Mouse (Mus musculus) heart, embryonic 13.5 days (tissue): ENCODE data around the gene Faf1. TPM values are rescaled to one million over a fixed set of nuclear protein-coding genes. Genes with fewer than 3 reads are reported as not detected.

ENCODE experiments used
- ATAC-seq: fragments of 200-750 bp; cut with Nextera tagmentation; 2 replicates; pipeline ENCODE4 v1.8.0; 2017; ENCODE audit warnings: moderate TSS enrichment; ENCODE audit not compliant: insufficient number of reproducible peaks, low FRiP score, low TSS enrichment; ENCODE audit errors: extremely low read depth
- H3K27ac ChIP-seq: fragments of 300-500 bp; sonication (generic); replicated peaks from 2 replicates; pipeline ENCODE4 v1.5.1; 2015; ENCODE audit warnings: moderate library complexity, mild to moderate bottlenecking, inconsistent platforms
- H3K27me3 ChIP-seq: fragments of 300-500 bp; sonication (generic); replicated peaks from 2 replicates; pipeline ENCODE4 v1.6.1; 2015; ENCODE audit warnings: mild to moderate bottlenecking, inconsistent platforms
- H3K36me3 ChIP-seq: fragments of 300-500 bp; sonication (generic); 2 replicates; pipeline ENCODE4 v1.6.1; 2015; ENCODE audit warnings: mild to moderate bottlenecking, inconsistent platforms
- H3K4me1 ChIP-seq: fragments of 300-500 bp; sonication (generic); 2 replicates; pipeline ENCODE4 v1.6.1; 2015; ENCODE audit warnings: inconsistent platforms
- H3K4me2 ChIP-seq: fragments of 300-500 bp; sonication (generic); 2 replicates; pipeline ENCODE4 v1.6.1; 2015; ENCODE audit warnings: inconsistent platforms, mild to moderate bottlenecking, moderate library complexity
- H3K4me3 ChIP-seq: fragments of 300-500 bp; sonication (generic); 2 replicates; pipeline ENCODE4 v1.5.1; 2015; ENCODE audit warnings: moderate library complexity, mild to moderate bottlenecking, inconsistent platforms
- H3K9ac ChIP-seq: fragments of 300-500 bp; sonication (generic); 2 replicates; pipeline ENCODE4 v1.6.1; 2015; ENCODE audit warnings: inconsistent platforms, mild to moderate bottlenecking, moderate library complexity
- H3K9me3 ChIP-seq: fragments of 300-500 bp; sonication (generic); 2 replicates; pipeline ENCODE4 v1.6.1; 2016; ENCODE audit warnings: inconsistent platforms
- WGBS: fragments of 180-500 bp; shearing (Covaris S2); methylation state at CpG from one replicate; pipeline ENCODE4 v1.1.7; 2015; ENCODE audit warnings: mixed read lengths; 5-methylcytosine and 5-hydroxymethylcytosine counted together
- polyA plus RNA-seq: library from polyadenylated mRNA; unstranded; fragments of >200 nt; fragmentation: Nextera tagmentation; extraction: Ambion mirVana; gene quantifications from 2 replicates; pipeline ENCODE4 v1.2.1, GENCODE M21; 2015

Gene Faf1
- polyA plus RNA-seq, 1 experiment from 2014 or later = 18.3 TPM

DNA sequence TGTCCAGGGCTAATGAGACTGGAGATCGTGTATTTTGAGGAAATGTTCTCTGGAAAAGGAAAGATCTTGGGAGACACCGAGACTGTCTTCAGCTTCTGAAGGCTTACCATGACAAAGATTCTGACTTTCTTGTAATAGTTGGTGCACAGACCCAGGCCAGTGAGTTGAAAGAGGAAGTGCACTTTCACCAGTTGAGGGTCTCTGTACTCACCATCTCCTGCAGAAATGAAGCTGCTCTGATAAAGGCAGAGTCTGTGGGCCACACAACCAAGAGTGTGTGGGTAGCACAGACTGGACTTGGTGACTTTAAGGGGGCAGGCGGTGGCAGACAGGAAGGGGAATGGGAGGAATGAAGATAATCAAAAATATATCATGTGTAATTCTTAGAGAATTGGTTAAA is 260.2 kb downstream of the Faf1 start:
- no peaks in the 10 kb centered on the region for H3K27me3 ChIP-seq
- WGBS = 89% methylated on average over 3 of the region's 3 CpGs
- no peak for ATAC-seq
- no peak overlapping the region for H3K9ac ChIP-seq
- no peaks in the 10 kb centered on the region for H3K9me3 ChIP-seq
- no peak overlapping the region for H3K4me2 ChIP-seq
- H3K4me1 ChIP-seq = no peaks in the 10 kb centered on the region
- H3K4me3 ChIP-seq = no peak overlapping the region
- no peak overlapping the region for H3K27ac ChIP-seq
- peaks cover 8% of the 10 kb centered on the region for H3K36me3 ChIP-seq

DNA sequence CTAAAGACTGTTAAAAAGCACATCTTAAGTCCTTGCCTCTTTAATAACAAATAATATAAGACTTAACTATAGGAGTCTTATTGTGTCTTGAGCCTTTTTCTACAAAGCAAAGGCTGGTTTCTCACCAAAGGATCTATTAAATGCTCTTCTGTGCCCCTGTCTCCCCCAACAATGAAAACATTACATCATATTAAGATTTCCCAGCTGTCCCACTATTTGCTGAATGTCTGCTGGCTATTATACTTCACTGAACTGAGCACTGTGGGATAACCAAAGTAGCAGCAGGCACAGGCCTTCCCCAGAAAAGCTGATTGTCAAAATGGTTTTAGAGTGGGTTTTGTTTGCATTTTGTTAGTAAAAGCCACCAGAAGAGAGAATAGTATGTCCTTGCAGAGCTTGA is 262.9 kb downstream of the Faf1 start:
- no peak overlapping the region for H3K9ac ChIP-seq
- H3K27ac ChIP-seq = no peak overlapping the region
- no peaks in the 10 kb centered on the region for H3K27me3 ChIP-seq
- H3K4me1 ChIP-seq = no peaks in the 10 kb centered on the region
- H3K9me3 ChIP-seq = no peaks in the 10 kb centered on the region
- no peak for ATAC-seq
- no peak overlapping the region for H3K4me2 ChIP-seq
- H3K4me3 ChIP-seq = no peak overlapping the region
- H3K36me3 ChIP-seq = peaks cover 8% of the 10 kb centered on the region

DNA sequence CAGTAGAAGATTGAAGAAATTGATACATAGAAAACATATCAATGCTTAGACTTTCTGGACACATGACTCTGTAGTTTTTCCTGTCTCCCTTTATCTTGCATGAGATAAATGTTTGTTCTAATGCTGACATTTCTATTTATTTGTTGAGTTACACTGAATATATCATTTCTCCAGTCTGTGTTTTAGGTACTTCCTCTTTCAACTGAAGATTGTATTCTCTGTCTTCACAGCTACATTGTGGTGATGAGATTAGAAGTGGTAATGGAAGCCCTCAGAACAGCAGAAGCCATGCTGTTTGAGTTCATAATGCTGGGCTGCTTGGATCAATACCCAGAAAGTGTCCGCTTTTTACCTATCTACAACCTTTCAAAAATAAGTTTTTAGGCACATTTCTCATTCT is 269.2 kb downstream of the Faf1 start:
- Histone ChIP-seq H3K9me3 (no peaks in the 10 kb centered on the region), H3K9ac (no peak overlapping the region), H3K4me1 (no peaks in the 10 kb centered on the region), H3K27me3 (no peaks in the 10 kb centered on the region), H3K4me2 (no peak overlapping the region), H3K36me3 (no peaks in the 10 kb centered on the region), H3K4me3 (no peak overlapping the region), H3K27ac (no peak overlapping the region)
- no peak for ATAC-seq
- 93% methylated on average over 1 of the region's 1 CpGs for WGBS

DNA sequence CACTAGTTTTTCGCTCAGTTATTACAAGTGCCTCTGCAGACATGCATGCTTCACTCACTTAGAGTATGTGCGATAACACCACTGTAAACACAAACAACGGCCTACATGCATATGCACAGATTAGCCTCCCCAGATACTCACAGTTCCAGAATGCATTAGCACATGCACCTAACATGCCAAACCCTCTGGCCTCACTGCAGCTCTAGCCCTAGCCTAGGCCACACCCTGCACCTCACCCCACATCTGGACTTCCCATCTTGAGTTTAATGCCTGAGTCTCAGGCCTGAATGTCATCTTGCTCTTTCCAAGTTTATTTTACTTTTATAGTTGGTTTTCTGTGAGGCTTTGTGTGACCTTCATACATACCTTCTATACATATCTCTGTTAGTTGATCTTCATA is 272.9 kb downstream of the Faf1 start:
- H3K9me3 ChIP-seq = no peaks in the 10 kb centered on the region
- no peak overlapping the region for H3K27ac ChIP-seq
- WGBS = 90% methylated on average over 3 of the region's 3 CpGs
- H3K4me2 ChIP-seq = no peak overlapping the region
- no peaks in the 10 kb centered on the region for H3K4me1 ChIP-seq
- no peaks in the 10 kb centered on the region for H3K27me3 ChIP-seq
- no peak overlapping the region for H3K9ac ChIP-seq
- no peak overlapping the region for H3K4me3 ChIP-seq
- ATAC-seq = no peak
- H3K36me3 ChIP-seq = no peaks in the 10 kb centered on the region

DNA sequence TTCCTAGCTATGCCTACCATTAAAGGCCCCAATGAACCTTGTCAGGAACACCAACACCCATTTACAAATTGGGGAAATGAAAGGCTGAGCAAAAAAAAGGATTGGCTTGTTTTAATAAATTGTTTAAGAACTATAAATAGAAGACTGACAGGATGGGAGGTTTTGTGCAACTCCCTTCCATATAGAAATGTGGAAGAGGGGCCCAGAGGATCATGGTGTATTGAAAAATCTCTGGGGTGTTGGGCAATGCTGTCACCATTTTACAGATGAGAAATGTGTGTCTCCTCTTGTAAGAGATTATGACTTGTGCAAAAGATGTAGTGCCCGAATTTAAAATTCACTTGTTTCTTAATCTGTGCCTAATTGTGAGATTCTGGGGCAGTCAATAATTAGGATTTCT is 277.1 kb downstream of the Faf1 start:
- no peak overlapping the region for H3K4me2 ChIP-seq
- H3K27me3 ChIP-seq = no peaks in the 10 kb centered on the region
- no peaks in the 10 kb centered on the region for H3K9me3 ChIP-seq
- no peaks in the 10 kb centered on the region for H3K36me3 ChIP-seq
- H3K4me1 ChIP-seq = no peaks in the 10 kb centered on the region
- ATAC-seq = no peak
- 86% methylated on average over 1 of the region's 1 CpGs for WGBS
- no peak overlapping the region for H3K27ac ChIP-seq
- H3K9ac ChIP-seq = no peak overlapping the region
- H3K4me3 ChIP-seq = no peak overlapping the region

DNA sequence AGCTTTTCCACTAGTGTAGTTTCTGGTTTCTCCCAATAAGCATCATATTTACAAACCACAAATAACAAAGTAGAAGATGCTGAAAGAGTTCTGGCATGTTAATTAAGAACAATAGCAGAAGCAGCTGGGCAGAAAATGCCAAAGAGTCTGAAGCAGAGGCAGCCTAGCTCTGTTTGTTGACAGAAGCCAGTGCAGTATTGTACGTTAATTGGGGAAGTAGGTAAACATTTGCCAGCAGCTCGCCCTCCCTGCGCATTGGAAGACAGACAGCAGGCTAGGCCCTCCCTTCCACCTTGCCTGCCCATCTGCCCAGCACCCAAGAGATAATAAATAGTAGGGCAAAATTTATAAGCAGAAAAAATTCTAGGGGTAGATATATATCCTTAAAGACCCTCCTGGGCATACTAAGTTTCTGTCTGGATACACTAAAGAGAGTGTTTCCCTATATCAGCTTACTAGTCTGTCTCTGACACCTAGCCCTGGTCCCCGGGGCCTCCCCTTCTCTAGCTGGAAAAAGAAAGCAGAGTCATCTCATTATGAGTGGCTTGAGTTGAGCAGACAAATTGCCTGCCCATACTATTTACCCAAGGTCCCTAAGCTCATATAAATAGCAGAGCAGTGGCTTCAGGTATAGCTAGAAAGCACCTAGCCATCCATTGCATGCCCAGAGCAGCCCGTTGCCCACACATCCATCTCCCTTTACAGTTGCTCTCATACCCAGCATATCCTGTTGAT is 284.0 kb downstream of the Faf1 start:
- H3K4me3 ChIP-seq = no peak overlapping the region
- no peak for ATAC-seq
- H3K4me1 ChIP-seq = no peaks in the 10 kb centered on the region
- 76% methylated on average over 5 of the region's 5 CpGs for WGBS
- H3K36me3 ChIP-seq = peaks cover 19% of the 10 kb centered on the region
- no peak overlapping the region for H3K4me2 ChIP-seq
- no peak overlapping the region for H3K27ac ChIP-seq
- no peaks in the 10 kb centered on the region for H3K9me3 ChIP-seq
- H3K9ac ChIP-seq = no peak overlapping the region
- no peaks in the 10 kb centered on the region for H3K27me3 ChIP-seq

DNA sequence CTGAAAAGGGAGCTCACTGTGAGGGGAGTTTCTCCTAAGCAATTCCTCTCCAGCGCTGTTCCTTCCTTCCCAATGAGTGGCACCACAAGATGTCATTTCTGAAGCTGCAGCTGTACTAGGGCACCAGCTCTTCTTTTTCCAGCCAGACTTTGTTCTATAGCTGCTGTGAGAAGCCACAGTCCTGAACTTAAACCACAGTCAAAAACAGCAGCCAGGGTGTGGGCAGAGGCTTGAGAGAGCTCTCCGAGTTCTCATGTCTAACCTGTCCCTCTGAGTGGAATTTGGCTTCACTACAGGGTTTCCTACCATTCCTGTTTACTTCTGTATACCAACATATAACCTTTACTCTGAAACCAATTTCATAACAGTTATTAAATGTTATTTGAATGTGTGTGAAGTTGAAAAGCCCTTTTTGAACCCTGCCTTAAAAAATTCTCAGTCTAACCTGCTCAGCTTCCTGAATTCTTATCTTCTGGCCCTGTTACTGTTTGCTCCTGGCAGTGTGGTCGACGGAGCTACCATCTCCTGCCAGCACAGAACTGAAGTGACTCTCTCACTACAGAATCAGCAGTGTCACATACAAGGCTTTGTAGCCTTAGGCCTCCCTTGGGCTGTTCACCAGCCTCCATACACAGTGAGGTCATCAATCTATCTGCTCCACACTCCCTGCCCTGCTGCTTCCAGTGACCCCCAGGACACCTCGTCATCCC is 287.3 kb downstream of the Faf1 start:
- Histone ChIP-seq H3K36me3 (peaks cover 19% of the 10 kb centered on the region), H3K4me2 (no peak overlapping the region), H3K9me3 (no peaks in the 10 kb centered on the region), H3K27me3 (no peaks in the 10 kb centered on the region), H3K4me3 (no peak overlapping the region), H3K4me1 (no peaks in the 10 kb centered on the region), H3K27ac (no peak overlapping the region), H3K9ac (no peak overlapping the region)
- ATAC-seq = no peak
- WGBS = 62% methylated on average over 5 of the region's 5 CpGs

DNA sequence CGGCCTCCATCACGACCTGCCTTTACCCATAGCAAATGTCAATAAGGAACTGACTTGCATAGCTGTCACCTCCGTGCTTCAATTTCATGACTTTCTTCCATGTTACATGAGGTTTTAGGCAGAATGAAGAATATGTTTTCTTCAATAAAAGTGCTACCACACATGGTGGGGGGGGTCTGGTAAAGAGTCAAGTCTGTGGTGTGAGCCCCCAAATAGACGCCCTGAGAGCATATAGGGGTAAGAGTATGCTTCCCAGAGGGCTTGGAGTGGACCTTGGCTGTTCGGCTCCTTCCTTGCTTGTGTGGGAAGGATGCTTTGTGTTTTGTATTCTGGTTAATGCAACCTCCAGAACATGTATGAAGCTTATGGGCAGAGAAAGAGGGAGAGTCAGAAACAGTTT is 293.2 kb downstream of the Faf1 start:
- H3K4me1 ChIP-seq = 0 out of 2 replicates have a peak, but pooled peaks cover 3% of the 10 kb centered on the region
- H3K4me3 ChIP-seq = no peak overlapping the region
- ATAC-seq = no peak
- no peak overlapping the region for H3K9ac ChIP-seq
- H3K27me3 ChIP-seq = peaks cover 54% of the 10 kb centered on the region
- H3K36me3 ChIP-seq = no peaks in the 10 kb centered on the region
- no peak overlapping the region for H3K4me2 ChIP-seq
- H3K9me3 ChIP-seq = no peaks in the 10 kb centered on the region
- H3K27ac ChIP-seq = no peak overlapping the region
- 80% methylated on average over 5 of the region's 5 CpGs for WGBS

DNA sequence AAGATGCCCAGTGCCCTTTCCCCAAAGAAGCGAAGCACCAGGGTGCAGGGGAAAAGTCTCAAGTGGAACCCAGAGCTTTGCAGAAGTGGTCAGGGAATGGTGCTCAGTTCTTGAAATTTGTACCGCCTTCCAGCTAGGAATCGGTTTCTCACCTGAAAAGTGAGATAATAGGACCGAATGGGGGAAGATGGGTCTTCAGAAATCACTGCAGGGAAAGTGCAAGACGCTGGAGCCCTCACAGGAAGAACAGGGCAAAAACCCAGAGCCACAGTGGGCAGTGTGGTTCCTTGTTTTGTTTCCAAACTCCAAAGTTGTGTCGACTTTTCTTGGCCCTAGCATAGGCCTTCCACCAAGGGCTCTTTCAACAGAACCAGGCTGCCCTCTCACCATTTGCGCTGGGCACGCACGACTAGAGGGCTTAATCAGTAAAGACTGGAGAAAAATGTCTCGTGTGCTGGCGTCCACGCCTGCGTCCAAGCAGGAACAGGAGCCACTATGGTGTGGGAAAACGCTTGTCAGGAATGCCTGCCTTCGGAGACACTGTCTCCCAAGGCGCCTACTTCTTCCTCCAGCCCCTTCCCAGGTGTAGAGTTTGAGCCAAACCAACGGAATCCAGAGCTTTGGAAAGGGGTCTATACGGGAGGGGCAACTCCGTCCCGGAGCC is 297.7 kb downstream of the Faf1 start:
- WGBS = 3% methylated on average over 20 of the region's 20 CpGs
- H3K27me3 ChIP-seq = peaks cover 99% of the 10 kb centered on the region
- H3K4me2 ChIP-seq = peak overlapping the region; percentile 48; the same call in 1 of the 2 replicates
- H3K4me3 ChIP-seq = peak overlapping the region; percentile 32; the same call in 1 of the 2 replicates
- H3K36me3 ChIP-seq = no peaks in the 10 kb centered on the region
- peaks cover 24% of the 10 kb centered on the region for H3K4me1 ChIP-seq
- no peak overlapping the region for H3K9ac ChIP-seq
- H3K9me3 ChIP-seq = peaks cover 3% of the 10 kb centered on the region; the same call in 1 of the 2 replicates
- no peak for ATAC-seq
- H3K27ac ChIP-seq = no peak overlapping the region

DNA sequence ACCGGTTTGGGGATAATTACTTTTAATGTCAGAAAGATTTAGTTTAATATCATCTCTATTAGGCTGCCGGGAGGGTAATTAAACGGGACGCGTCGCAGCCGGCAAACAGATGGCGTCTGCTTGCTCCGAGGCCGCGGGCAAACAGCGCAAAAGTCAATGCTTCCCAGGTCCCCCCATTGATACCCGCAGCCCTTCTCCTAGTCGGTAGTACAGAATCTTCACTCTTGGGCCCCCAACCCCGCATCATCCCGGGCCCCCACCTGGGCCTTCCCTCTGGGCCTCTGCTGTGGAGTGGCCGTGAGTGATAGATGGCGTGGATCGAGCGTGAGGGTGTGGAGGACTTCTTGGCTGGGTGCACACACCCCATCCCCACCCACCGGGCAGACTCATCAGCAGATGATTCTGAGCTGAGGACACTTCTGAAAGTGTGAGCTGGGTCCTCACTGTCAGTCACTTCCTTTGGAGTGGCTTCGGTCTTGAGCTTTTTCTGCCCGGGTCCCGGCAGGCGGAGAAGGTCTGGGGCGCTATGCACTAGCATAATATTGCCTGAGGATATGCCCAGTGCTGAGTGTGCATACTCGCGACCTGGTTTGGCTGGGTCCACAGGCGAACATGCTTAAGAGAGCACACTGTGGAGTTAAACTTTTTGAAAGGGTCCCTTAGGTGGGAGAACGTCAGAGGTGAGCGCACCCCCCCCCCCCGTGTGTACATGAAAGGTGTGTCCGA is 298.4 kb downstream of the Faf1 start:
- Histone ChIP-seq H3K9ac (no peak overlapping the region), H3K9me3 (peaks cover 3% of the 10 kb centered on the region; the same call in 1 of the 2 replicates), H3K36me3 (no peaks in the 10 kb centered on the region), H3K4me3 (peak overlapping the region; percentile 32), H3K4me2 (peak overlapping the region; percentile 48), H3K27ac (no peak overlapping the region), H3K4me1 (peaks cover 26% of the 10 kb centered on the region), H3K27me3 (peaks cover 99% of the 10 kb centered on the region)
- no peak for ATAC-seq
- 2% methylated on average over 33 of the region's 33 CpGs for WGBS
